Mouse (Mus musculus): Measurements from ENCODE around the gene Xdh. TPM values are rescaled to one million over a fixed set of nuclear protein-coding genes. Genes with fewer than 3 reads are reported as not detected.

Gene Xdh
- polyA plus RNA-seq, 1 experiment from 2014 or later = 0.39 TPM

GRCm38 (mm10) chr17:73903121-73903520 is 46.9 kb downstream of the Xdh start:
- 89% methylated on average over 1 of the region's 1 CpGs for WGBS (ENCODE audit: insufficient replicate concordance)
- no peak for ATAC-seq (replicated peaks; ENCODE audit: insufficient number of reproducible peaks, low FRiP score, low TSS enrichment)
- Histone ChIP-seq H3K4me2 (no peak overlapping the region), H3K36me3 (ENCODE audit: control insufficient read depth, insufficient read depth, low read length) (no peaks in the 10 kb centered on the region), H3K9ac (ENCODE audit: low read depth, low read length) (no peak overlapping the region), H3K27ac (ENCODE audit: low read depth, low read length) (no peak overlapping the region), H3K27me3 (ENCODE audit: control insufficient read depth, insufficient read depth, low read length) (no peaks in the 10 kb centered on the region), H3K4me1 (ENCODE audit: control insufficient read depth, insufficient read depth, low read length) (no peaks in the 10 kb centered on the region), H3K9me3 (replicated peaks; ENCODE audit: control insufficient read depth, low read length) (no peaks in the 10 kb centered on the region), H3K4me3 (ENCODE audit: low read depth, low read length) (no peak overlapping the region)

- H3K9me3 ChIP-seq (replicated peaks; ENCODE audit: control insufficient read depth, low read length) = no peaks in the 10 kb centered on the region
- H3K27ac ChIP-seq (ENCODE audit: low read depth, low read length) = no peak overlapping the region
- H3K36me3 ChIP-seq (ENCODE audit: control insufficient read depth, insufficient read depth, low read length) = no peaks in the 10 kb centered on the region
- 82% methylated on average over 5 of the region's 5 CpGs for WGBS (ENCODE audit: insufficient replicate concordance)
- no peaks in the 10 kb centered on the region for H3K4me1 ChIP-seq (ENCODE audit: control insufficient read depth, insufficient read depth, low read length)
- no peak for ATAC-seq (replicated peaks; ENCODE audit: insufficient number of reproducible peaks, low FRiP score, low TSS enrichment)
- no peak overlapping the region for H3K9ac ChIP-seq (ENCODE audit: low read depth, low read length)
- H3K27me3 ChIP-seq (ENCODE audit: control insufficient read depth, insufficient read depth, low read length) = no peaks in the 10 kb centered on the region
- H3K4me3 ChIP-seq (ENCODE audit: low read depth, low read length) = no peak overlapping the region
- no peak overlapping the region for H3K4me2 ChIP-seq
Measured at GRCm38 (mm10) chr17:73902234-73902636, 47.8 kb downstream of the Xdh start.

GRCm38 (mm10) chr17:73894399-73894798 is 55.6 kb downstream of the Xdh start:
- H3K4me2 ChIP-seq = no peak overlapping the region
- H3K9ac ChIP-seq (ENCODE audit: low read depth, low read length) = no peak overlapping the region
- H3K9me3 ChIP-seq (replicated peaks; ENCODE audit: control insufficient read depth, low read length) = no peaks in the 10 kb centered on the region
- no peaks in the 10 kb centered on the region for H3K27me3 ChIP-seq (ENCODE audit: control insufficient read depth, insufficient read depth, low read length)
- H3K4me3 ChIP-seq (ENCODE audit: low read depth, low read length) = no peak overlapping the region
- ATAC-seq (replicated peaks; ENCODE audit: insufficient number of reproducible peaks, low FRiP score, low TSS enrichment) = no peak
- no peaks in the 10 kb centered on the region for H3K36me3 ChIP-seq (ENCODE audit: control insufficient read depth, insufficient read depth, low read length)
- H3K4me1 ChIP-seq (ENCODE audit: control insufficient read depth, insufficient read depth, low read length) = no peaks in the 10 kb centered on the region
- no peak overlapping the region for H3K27ac ChIP-seq (ENCODE audit: low read depth, low read length)
- WGBS (ENCODE audit: insufficient replicate concordance) = 66% methylated on average over 5 of the region's 5 CpGs

GRCm38 (mm10) chr17:73893822-73894221 is 56.2 kb downstream of the Xdh start:
- 46% methylated on average over 4 of the region's 4 CpGs for WGBS (ENCODE audit: insufficient replicate concordance)
- no peaks in the 10 kb centered on the region for H3K9me3 ChIP-seq (replicated peaks; ENCODE audit: control insufficient read depth, low read length)

GRCm38 (mm10) chr17:73893207-73893606 is 56.8 kb downstream of the Xdh start:
- no peaks in the 10 kb centered on the region for H3K9me3 ChIP-seq (replicated peaks; ENCODE audit: control insufficient read depth, low read length)
- no peaks in the 10 kb centered on the region for H3K36me3 ChIP-seq (ENCODE audit: control insufficient read depth, insufficient read depth, low read length)
- no peak overlapping the region for H3K4me2 ChIP-seq
- H3K27ac ChIP-seq (ENCODE audit: low read depth, low read length) = no peak overlapping the region
- H3K4me1 ChIP-seq (ENCODE audit: control insufficient read depth, insufficient read depth, low read length) = no peaks in the 10 kb centered on the region
- no peak for ATAC-seq (replicated peaks; ENCODE audit: insufficient number of reproducible peaks, low FRiP score, low TSS enrichment)
- no peak overlapping the region for H3K9ac ChIP-seq (ENCODE audit: low read depth, low read length)
- no peak overlapping the region for H3K4me3 ChIP-seq (ENCODE audit: low read depth, low read length)
- H3K27me3 ChIP-seq (ENCODE audit: control insufficient read depth, insufficient read depth, low read length) = no peaks in the 10 kb centered on the region
- WGBS (ENCODE audit: insufficient replicate concordance) = 78% methylated on average over 10 of the region's 10 CpGs

More at GRCm38 (mm10) chr17:73893822-73894221, 56.2 kb downstream of the Xdh start:
- Histone ChIP-seq H3K27ac (ENCODE audit: low read depth, low read length) (no peak overlapping the region), H3K4me1 (ENCODE audit: control insufficient read depth, insufficient read depth, low read length) (no peaks in the 10 kb centered on the region), H3K36me3 (ENCODE audit: control insufficient read depth, insufficient read depth, low read length) (no peaks in the 10 kb centered on the region), H3K4me2 (no peak overlapping the region), H3K27me3 (ENCODE audit: control insufficient read depth, insufficient read depth, low read length) (no peaks in the 10 kb centered on the region), H3K9ac (ENCODE audit: low read depth, low read length) (no peak overlapping the region), H3K4me3 (ENCODE audit: low read depth, low read length) (no peak overlapping the region)
- ATAC-seq (replicated peaks; ENCODE audit: insufficient number of reproducible peaks, low FRiP score, low TSS enrichment) = no peak

GRCm38 (mm10) chr17:73891590-73891989 is 58.4 kb downstream of the Xdh start:
- WGBS (ENCODE audit: insufficient replicate concordance) = 86% methylated on average over 1 of the region's 1 CpGs
- Histone ChIP-seq H3K4me1 (ENCODE audit: control insufficient read depth, insufficient read depth, low read length) (no peaks in the 10 kb centered on the region), H3K4me2 (no peak overlapping the region), H3K27ac (ENCODE audit: low read depth, low read length) (no peak overlapping the region), H3K9ac (ENCODE audit: low read depth, low read length) (no peak overlapping the region), H3K27me3 (ENCODE audit: control insufficient read depth, insufficient read depth, low read length) (no peaks in the 10 kb centered on the region), H3K9me3 (replicated peaks; ENCODE audit: control insufficient read depth, low read length) (no peaks in the 10 kb centered on the region), H3K36me3 (ENCODE audit: control insufficient read depth, insufficient read depth, low read length) (no peaks in the 10 kb centered on the region), H3K4me3 (ENCODE audit: low read depth, low read length) (no peak overlapping the region)
- no peak for ATAC-seq (replicated peaks; ENCODE audit: insufficient number of reproducible peaks, low FRiP score, low TSS enrichment)

GRCm38 (mm10) chr17:73886071-73886785 is 63.8 kb downstream of the Xdh start:
- Histone ChIP-seq H3K36me3 (ENCODE audit: control insufficient read depth, insufficient read depth, low read length) (no peaks in the 10 kb centered on the region), H3K27ac (ENCODE audit: low read depth, low read length) (no peak overlapping the region), H3K4me2 (no peak overlapping the region), H3K27me3 (ENCODE audit: control insufficient read depth, insufficient read depth, low read length) (no peaks in the 10 kb centered on the region), H3K9ac (ENCODE audit: low read depth, low read length) (no peak overlapping the region), H3K4me3 (ENCODE audit: low read depth, low read length) (no peak overlapping the region), H3K9me3 (replicated peaks; ENCODE audit: control insufficient read depth, low read length) (no peaks in the 10 kb centered on the region), H3K4me1 (ENCODE audit: control insufficient read depth, insufficient read depth, low read length) (0 out of 2 replicates have a peak, but pooled peaks cover under 1% of the 10 kb centered on the region)
- 86% methylated on average over 25 of the region's 25 CpGs for WGBS (ENCODE audit: insufficient replicate concordance)
- ATAC-seq (replicated peaks; ENCODE audit: insufficient number of reproducible peaks, low FRiP score, low TSS enrichment) = no peak

- Histone ChIP-seq H3K4me2 (no peak overlapping the region), H3K4me1 (ENCODE audit: control insufficient read depth, insufficient read depth, low read length) (0 out of 2 replicates have a peak, but pooled peaks cover 4% of the 10 kb centered on the region), H3K4me3 (ENCODE audit: low read depth, low read length) (no peak overlapping the region), H3K9ac (ENCODE audit: low read depth, low read length) (no peak overlapping the region), H3K27me3 (ENCODE audit: control insufficient read depth, insufficient read depth, low read length) (no peaks in the 10 kb centered on the region), H3K9me3 (replicated peaks; ENCODE audit: control insufficient read depth, low read length) (no peaks in the 10 kb centered on the region), H3K36me3 (ENCODE audit: control insufficient read depth, insufficient read depth, low read length) (no peaks in the 10 kb centered on the region), H3K27ac (ENCODE audit: low read depth, low read length) (no peak overlapping the region)
- no peak for ATAC-seq (replicated peaks; ENCODE audit: insufficient number of reproducible peaks, low FRiP score, low TSS enrichment)
- 71% methylated on average over 12 of the region's 12 CpGs for WGBS (ENCODE audit: insufficient replicate concordance)
Measured at GRCm38 (mm10) chr17:73883332-73883731, 66.7 kb downstream of the Xdh start.

- no peak overlapping the region for H3K9ac ChIP-seq (ENCODE audit: low read depth, low read length)
Measured at GRCm38 (mm10) chr17:73882194-73882593, 67.8 kb downstream of the Xdh start.

More at GRCm38 (mm10) chr17:73882194-73882593, 67.8 kb downstream of the Xdh start:
- Histone ChIP-seq H3K4me3 (ENCODE audit: low read depth, low read length) (no peak overlapping the region), H3K4me1 (ENCODE audit: control insufficient read depth, insufficient read depth, low read length) (0 out of 2 replicates have a peak, but pooled peaks cover 4% of the 10 kb centered on the region), H3K4me2 (no peak overlapping the region), H3K27me3 (ENCODE audit: control insufficient read depth, insufficient read depth, low read length) (no peaks in the 10 kb centered on the region), H3K36me3 (ENCODE audit: control insufficient read depth, insufficient read depth, low read length) (no peaks in the 10 kb centered on the region), H3K27ac (ENCODE audit: low read depth, low read length) (no peak overlapping the region), H3K9me3 (replicated peaks; ENCODE audit: control insufficient read depth, low read length) (no peaks in the 10 kb centered on the region)
- ATAC-seq (replicated peaks; ENCODE audit: insufficient number of reproducible peaks, low FRiP score, low TSS enrichment) = peak; percentile 59; the same call in 1 of the 2 replicates
- WGBS (ENCODE audit: insufficient replicate concordance) = 11% methylated on average over 9 of the region's 9 CpGs
